Mouse (Mus musculus): ENCODE data around the gene Creb3l1. TPM values are rescaled to one million over a fixed set of nuclear protein-coding genes. Genes with fewer than 3 reads are reported as not detected.

The Creb3l1 gene
- 10 to 100 TPM; 15.6 to 16.0 TPM for total RNA-seq (2021)

DNA sequence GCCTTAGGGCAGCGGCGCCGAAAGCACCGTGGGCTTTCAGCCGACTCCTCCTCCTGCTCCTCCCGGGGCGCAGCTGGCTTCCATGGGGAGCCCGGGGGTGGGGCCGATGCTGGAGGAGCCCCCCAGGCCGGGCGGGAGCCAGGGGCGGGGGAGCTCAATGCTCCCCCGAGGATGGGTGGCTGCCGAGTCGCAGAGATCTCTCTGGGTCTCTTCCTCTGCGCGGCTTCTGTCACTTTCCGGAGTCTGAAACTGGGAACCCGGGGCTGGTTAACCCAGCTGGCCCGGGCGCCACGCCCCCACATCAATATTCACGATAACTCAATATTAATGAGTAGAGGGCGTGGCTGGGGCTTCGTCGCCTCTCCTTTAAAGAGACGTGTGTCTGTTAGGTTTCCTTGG, at the start of gene Creb3l1:
Gene Creb3l1, minus strand, starts transcription at position 229 of the 399 bp plus-strand sequence.
- peak; percentile 82 to 83 for DNase-seq
- intact Hi-C loops (cut with DNase I) = loop anchor here (2.0 kb wide), 1 partner anchor 35 kb away; no protein-coding TSS in a partner anchor

DNA sequence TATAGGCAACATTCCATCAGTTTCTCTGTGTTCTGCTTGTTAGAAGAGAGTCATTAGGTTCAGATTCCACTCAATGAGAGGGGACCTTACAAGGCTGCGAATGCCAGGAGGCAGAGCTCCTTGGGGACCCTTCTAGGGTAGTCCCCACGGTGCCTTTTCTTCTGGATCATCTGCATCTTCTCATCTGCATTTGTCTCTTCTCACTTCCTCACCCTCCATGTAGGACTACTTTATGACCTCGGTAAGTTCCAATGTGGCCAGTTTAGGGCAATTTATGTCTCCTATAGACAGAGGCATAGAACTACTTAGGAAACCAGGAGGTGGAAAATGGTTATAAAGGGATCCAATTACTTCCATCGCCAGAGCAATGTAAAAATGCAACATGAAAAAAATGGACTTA, 46.8 kb upstream of the Creb3l1 start:
- intact Hi-C loops (cut with DNase I) = no loop called here
- no peak for DNase-seq

DNA sequence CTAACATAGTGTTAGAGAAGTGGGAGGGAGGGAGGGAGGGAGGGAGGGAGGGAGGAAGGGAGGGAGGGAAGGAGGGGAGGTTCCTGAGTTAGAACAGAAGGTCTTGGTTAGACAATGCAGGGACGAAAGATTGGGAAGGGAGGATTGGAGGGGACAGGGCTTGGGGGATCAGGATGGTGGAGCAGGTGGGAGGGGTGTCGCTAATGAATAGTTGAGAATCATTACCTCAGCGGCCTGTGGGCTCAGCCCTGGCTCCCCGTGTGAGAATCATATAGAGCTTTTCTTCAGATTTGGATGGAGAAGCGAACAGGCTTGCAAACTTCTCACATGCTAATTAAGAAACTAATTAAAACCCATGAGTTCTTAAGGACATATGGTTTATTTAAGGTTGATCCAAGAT, 45.3 kb upstream of the Creb3l1 start:
- intact Hi-C loops (cut with DNase I) = loop anchor here (10.0 kb wide), 1 partner anchor 265 kb away; no protein-coding TSS in a partner anchor
- DNase-seq = no peak

DNA sequence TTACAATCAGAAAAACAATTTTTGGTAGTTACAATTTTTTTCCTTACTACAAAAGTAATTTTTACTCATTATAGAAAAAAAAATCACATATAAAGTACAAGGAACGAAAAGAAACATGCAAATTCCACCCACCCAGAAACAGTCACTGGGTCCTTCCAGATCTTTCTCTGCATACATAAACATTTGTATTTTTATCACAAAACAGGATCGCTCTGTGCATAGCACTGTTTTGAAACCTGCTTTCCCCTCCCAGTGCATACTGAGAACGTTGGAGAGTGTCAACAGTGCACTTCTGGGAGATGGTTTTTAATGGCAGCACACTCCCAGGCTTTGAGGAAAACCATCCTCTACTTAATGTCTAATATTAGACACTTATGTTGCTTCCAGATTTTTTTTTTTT, 43.3 kb upstream of the Creb3l1 start:
- no peak for DNase-seq
- intact Hi-C loops (cut with DNase I) = loop anchor here (10.0 kb wide), 1 partner anchor 267 kb away; no protein-coding TSS in a partner anchor

DNA sequence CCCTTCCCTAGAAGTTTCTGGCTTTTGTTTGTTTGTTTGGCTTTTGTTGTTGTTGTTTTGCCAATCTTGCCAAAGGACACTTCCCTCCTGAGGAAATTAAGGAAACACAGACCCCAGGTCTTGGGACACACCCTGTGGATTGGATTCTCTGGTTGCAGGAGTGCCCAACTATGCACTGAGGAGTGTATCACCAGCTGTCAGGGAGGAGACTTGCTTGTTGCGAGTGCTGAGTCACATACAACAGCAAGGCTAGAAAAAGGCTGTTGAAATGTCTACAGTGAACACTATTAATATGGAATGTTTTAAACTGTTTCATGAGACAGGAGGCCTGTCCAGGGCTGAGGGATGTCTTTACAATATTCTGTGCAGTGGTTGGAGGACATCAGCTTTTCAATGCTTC, 42.6 kb upstream of the Creb3l1 start:
- intact Hi-C loops (cut with DNase I) = loop anchor here (10.0 kb wide), 1 partner anchor 268 kb away; no protein-coding TSS in a partner anchor
- no peak for DNase-seq

DNA sequence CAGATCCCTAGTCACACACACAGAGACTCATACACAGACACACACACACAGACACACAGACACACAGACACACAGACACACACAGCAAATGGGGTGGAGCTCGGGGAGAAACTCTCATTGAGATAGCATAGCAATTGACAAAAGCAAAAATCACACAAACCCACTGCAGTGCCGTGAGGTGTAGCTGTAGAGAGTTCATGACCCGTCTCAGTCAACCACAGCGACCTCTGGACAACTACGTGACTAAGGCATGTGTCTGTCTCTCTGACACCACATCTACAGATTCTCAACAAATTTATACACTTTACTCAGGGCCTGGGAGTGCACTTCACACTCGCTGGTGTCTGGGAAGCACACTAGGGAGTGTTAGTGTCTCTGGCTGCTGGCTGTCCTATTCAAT, 41.6 kb upstream of the Creb3l1 start:
- intact Hi-C loops (cut with DNase I) = loop anchor here (10.0 kb wide), 1 partner anchor 269 kb away; no protein-coding TSS in a partner anchor
- DNase-seq = no peak

DNA sequence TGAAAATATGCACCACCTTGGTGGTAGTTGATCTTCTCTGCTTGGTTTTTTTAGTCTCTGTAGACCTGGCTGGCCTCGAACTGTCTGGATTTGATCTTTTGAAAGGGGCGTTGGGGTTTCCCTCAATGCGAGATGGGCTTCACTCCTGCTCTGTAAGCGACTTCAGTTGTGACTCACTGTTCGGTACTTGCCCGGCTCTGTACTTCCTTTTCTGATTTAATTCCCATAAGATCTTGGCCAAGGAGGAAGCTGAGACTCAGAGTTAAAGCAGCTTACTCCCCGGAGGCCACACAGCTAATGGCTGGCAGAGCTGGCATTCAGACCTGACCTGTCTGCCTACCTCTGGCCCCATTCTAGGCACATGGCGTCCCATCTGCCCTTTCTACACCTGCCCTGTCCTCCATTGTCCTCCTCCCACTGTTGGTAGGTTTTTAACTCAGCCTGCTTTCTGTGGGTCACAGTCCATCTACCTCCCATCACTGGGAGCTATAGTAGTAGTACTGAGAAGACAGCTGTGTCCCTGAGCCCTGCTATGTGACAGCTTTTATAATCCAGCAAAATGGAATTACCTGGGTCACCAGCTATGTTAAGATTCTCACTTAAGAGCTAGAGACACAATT, 41.1 kb upstream of the Creb3l1 start:
- no peak for DNase-seq
- intact Hi-C loops (cut with DNase I) = loop anchor here (10.0 kb wide), 1 partner anchor 269 kb away; no protein-coding TSS in a partner anchor

DNA sequence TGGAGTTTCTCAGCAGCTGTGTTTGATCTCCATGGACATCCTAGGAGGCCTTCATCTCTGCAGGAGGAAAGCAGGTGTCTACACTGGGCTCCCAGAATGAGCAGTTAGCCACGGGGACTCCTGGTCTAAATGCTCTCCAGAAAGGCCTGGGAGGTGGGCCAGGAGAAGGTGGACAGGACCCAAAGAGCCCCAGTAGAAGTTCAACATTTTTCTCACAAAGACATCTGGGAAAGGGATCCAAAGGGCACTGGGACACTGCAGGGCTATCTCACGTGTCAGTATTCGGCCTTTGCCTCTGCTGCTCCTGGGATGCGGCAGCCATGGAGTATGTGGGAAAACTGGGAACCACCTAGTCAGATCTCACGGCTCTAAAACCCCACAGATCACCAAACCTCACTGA, 38.8 kb upstream of the Creb3l1 start:
- no peak for DNase-seq
- intact Hi-C loops (cut with DNase I) = loop anchor here (10.0 kb wide), 1 partner anchor 272 kb away; no protein-coding TSS in a partner anchor

DNA sequence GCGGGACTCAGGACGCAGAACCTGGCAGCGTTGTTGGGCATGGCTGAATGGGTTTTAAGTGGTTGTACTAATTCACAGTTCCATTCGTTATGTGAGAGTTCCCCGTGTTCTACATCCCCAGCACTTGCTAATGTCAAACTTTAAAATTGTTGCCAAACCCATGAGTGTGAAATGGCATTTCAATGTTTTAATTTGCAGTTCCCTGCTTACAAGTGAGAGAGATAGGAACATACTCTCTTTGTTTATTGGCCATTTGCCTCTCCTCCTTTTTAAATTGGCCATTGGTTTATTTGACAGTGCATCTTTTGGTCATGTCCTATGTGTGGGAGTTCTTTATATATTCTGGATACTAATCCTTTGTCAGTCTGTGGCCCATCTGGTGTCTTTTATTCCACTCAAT, 37.0 kb upstream of the Creb3l1 start:
- intact Hi-C loops (cut with DNase I) = loop anchor here (10.0 kb wide), 1 partner anchor 273 kb away; no protein-coding TSS in a partner anchor
- DNase-seq = no peak

DNA sequence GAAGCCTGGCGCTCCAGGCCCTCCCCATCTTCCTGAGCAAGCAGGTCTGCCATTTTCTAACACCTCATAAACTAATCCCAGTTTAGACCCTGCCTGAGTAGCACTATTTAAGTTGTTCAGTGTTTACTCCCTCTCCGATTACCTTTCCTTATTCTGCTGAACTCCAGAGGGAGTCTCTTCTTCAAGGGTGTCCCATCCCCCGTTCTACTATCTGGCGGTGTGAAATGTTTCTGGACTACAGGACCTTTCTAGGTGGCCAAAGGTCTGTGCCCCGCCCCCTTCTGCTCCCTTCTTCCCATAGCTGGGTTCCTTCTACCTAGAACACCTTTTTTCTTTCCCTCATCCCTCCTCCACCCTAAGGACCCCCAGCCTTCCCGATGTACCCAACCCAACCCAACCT, 36.0 kb upstream of the Creb3l1 start:
- intact Hi-C loops (cut with DNase I) = loop anchor here (10.0 kb wide), 1 partner anchor 275 kb away; no protein-coding TSS in a partner anchor
- no peak for DNase-seq

DNA sequence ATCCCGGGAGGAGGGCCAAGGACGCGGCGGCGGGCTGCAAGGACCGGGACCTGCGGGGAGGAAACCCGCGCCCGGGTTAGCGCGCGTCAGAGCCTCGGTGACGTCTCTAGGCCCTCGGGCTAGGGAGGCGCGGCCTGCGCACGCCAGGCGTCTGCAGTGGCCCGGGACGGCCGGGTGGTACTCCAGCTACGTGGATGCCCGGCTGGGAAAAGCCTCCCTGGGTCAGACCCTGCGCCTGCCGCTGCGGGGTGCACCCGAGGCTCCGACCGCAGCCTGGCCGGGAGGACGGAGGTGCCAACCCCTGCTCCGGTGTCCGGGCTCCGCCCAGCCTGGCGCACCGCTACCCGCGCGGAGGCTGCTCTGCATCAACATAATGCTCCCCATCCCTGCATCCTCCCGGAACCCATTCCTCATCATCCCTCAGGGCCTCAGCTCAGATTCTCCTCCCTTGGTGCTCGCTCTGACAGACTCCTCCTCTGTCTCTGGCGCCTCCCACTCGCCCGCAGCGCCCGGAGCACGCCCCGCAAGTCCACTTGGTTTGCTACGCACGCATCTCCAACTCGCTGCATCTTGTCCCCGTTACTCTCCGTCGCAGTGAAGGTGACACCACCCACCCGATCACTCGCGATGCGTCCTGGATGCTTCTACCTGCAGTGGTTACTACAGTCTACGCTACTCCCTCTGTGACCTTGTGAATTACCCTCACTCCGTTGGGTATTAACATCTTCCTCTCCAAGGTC, 35.3 kb upstream of the Creb3l1 start:
- intact Hi-C loops (cut with DNase I) = loop anchor here (2.0 to 10.0 kb wide), 4 partner anchors 35 to 275 kb away; partner anchors contain the start of genes Chrm4 and Creb3l1
- DNase-seq = peak; percentile 71 to 72

DNA sequence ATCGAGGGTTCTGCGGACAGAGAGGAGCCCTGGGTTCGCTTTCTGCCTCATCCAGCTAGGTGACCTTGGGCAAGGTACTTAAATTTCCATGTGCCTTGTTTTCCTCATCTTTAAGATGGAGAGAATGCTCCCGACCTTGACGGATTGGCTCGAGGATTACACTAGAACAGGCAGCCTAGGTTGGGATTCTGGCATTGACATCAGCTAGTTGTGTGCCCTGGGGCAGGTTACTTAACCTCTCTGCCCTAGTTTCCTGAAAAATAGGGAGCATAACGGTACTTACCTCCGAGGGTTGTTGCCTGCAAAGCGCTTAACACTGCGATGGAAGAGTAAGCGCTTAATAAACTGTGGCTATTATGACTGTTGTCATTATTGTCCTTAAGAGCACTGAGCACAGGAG, 34.6 kb upstream of the Creb3l1 start:
- intact Hi-C loops (cut with DNase I) = loop anchor here (1.0 to 5.0 kb wide), 6 partner anchors 34 to 132 kb away; partner anchors contain the start of genes Chrm4 and Creb3l1
- no peak for DNase-seq

DNA sequence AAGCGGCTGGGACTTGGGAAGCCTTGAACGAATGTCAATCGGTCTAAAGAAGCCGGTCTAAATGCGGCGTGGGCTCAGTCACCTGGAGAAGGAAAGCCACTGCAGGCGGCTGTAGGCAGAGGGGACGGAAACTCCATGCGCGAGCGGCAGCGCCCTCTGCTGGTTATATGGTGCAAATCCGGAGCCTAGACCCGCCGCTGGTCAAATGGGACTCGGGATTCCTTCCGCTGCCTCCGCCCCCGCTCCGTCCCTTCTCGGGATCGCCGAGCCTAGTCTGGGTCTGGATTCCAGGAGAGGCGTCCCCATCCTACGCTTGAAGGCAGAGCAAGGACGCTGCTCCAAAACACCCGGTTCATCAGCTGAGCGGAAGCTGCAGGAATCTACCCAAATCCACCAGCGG, 34.2 kb upstream of the Creb3l1 start:
- peak; percentile 95 to 97 for DNase-seq

DNA sequence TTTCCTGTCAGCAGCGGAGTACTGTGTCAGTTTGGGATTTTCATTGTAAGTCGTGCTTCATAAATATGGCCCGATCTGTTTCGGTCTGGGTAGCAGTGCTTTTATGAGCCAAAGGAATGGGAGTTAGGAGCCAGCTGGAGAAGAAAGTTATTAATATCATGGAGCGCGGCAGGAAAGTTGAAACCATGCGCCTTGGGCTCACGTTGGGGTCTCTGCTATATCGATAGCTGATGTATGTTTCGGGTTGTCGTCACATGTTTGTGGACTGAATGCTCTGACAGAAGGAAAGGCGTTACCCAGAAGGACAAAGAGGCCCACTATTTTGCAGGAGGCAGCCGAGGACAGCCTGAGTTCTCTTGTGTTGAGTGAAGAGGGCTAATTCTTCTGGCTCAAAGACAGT, 32.5 kb upstream of the Creb3l1 start:
- intact Hi-C loops (cut with DNase I) = loop anchor here (5.0 kb wide), 1 partner anchor 129 kb away; the partner anchor contains the start of gene Chrm4

More for the DNA sequence above, 34.2 kb upstream of the Creb3l1 start:
- intact Hi-C loops (cut with DNase I) = loop anchor here (1.0 to 5.0 kb wide), 6 partner anchors 34 to 131 kb away; partner anchors contain the start of genes Chrm4 and Creb3l1

DNA sequence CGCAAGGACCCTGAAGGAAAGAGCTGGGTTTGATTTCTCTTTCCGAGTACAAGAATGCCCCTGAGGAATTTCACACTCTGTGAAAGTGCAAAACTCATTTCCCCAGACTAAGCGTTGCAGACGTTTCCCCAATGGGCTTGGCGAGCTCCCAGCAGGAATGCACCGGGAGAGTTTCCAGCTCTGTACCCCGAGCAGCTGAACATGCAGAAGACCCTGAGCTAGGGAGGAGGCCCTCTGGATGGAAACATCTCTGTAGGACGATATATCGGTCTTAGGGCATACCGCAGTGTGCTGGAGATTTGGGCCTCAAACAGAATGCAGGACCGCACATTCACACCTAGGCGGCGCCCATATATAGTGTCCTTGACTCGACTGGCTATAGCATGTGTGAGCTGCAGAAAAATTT, 31.5 kb upstream of the Creb3l1 start:
- intact Hi-C loops (cut with DNase I) = loop anchor here (5.0 kb wide), 1 partner anchor 129 kb away; the partner anchor contains the start of gene Chrm4
- peak; percentile 76 to 82 for DNase-seq

More for the DNA sequence above, 32.5 kb upstream of the Creb3l1 start:
- no peak for DNase-seq

DNA sequence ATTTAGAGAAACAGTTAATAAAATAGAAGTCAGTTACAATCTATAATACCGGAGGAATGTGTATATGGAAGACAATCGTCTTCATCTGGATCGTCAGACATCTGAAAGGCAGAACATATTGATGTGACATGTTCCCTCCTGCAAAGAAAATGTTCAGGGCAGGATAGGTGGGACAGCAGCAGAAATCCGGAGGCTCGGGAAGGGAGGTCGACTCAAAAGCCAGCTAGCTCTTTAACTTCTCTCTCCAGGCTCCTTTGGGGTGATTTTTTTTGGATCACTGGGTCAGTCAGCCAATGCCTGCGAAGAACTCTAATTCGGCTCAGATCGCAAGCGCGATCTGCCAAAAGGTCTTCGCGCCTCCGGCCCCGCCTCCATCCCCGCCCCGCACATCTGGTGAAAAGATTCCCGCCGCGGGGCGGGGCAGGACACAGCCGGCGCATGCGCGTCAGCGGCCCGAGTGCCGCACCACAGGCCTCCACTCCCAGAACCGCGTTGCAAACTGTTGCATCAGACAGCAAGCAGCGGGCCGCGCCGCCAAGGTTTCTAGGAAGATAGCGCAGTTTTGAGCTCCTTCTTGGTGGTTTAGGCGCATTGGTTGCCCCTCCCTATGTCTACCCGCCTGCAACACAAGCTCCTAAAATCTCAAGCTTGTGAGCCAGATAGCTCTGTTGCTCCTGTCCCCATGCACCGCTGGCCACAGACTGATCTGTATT, 31.0 kb upstream of the Creb3l1 start:
- intact Hi-C loops (cut with DNase I) = loop anchor here (5.0 kb wide), 1 partner anchor 128 kb away; the partner anchor contains the start of gene Chrm4

DNA sequence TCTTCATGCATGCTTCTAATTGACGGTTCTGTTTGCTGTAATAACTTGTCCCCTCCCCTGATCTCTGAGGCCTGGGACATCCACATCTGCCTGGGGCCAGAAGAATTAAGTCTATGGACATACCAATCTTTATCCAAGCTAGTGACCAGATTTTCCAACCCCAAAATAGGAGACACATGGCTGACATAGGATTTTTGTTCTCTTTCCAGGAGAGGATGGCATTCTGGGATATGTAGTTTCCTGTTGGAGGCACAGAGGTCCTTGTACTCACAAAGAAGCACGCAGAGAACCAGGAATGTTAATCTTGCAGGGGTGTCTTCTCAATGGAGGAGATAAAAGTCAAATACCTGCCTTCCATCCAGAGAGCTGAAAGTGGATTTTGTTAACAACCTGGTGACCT, 28.5 kb upstream of the Creb3l1 start:
- intact Hi-C loops (cut with DNase I) = no loop called here

More for the DNA sequence above, 31.0 kb upstream of the Creb3l1 start:
- DNase-seq = peak; percentile 94

DNA sequence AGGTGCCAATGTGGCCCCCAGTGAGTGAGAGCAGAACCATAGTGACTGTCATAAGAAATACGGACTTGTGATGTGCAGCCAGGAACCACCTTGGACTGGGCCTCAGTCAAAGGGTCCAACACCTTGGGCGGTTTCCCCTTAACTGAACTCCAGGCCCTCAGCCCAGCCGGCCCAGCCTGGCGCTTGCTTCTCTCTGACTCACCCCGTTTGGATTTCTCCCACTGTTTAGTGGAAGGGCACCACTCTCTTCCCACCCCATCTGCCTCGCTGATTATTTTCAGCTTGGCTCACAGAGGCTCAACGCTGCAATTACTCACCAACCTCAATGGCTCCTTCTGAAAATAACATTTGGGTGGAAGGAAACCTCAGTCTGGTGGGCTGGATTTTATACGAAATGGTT, 27.9 kb upstream of the Creb3l1 start:
- intact Hi-C loops (cut with DNase I) = no loop called here
- DNase-seq = no peak

More for the DNA sequence above, 28.5 kb upstream of the Creb3l1 start:
- no peak for DNase-seq

DNA sequence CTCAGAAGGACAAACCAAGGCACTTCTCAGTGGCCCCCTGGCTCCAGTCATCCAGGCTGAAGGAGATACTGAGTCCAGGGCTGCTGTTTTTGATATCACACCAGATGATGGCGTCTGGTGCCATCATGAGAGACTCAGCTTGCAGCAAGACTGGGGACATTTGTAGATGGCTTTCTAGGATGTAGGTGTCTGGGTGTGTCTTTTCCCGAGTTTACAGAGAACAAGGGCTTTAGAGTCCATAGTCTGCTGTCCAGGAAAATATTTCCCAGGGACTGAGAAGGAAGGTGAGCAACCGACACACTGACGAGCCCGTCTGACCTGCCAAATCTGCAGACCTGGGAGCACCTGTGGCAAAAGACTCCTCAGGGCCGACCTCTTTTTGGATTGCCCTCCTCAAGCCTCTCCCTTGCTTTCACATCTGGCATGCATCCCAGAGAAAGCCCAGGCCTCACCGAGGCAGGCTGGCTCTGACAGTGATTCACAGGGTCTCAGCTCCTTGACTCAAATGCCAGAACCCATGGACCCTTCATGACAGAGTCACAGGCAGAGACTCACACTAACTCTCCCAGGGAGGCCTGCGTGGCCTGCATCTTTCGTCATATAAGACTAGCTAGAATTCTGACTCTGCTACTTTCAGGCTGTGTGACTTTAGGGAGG, 23.9 kb upstream of the Creb3l1 start:
- no peak for DNase-seq
- intact Hi-C loops (cut with DNase I) = no loop called here

DNA sequence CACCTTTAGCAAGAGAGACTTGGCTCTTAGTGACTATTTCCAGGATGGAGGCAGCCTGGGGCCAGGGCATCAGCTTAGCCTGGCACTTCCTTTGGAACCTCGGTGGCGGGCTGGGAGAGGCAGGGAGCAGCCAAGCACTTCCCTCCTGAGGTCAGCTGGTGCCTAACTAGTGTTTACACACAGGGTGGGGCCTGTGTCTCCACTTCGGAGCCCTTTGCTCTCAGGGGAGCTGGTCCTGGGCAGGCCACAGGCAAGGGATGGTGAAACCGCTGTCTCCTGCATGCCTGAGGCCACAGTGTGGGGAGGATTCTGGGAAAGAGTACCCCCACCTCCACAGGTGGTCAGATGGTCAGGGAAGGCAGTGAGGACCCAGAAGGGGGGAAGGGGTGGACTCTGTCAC, 23.3 kb upstream of the Creb3l1 start:
- intact Hi-C loops (cut with DNase I) = no loop called here
- DNase-seq = no peak
